Mouse (Mus musculus): ENCODE measurements around the gene Nsmce3. TPM values are rescaled to one million over a fixed set of nuclear protein-coding genes. Genes with fewer than 3 reads are reported as not detected.

Nsmce3 gene
- total and polyA plus RNA-seq, 3 experiments: 6.4 to 9.1 (median 7.7) TPM

GRCm38 (mm10) chr7:64884187-64884862 lies 11.5 kb upstream of the Nsmce3 start:
- H3K9ac ChIP-seq (ENCODE audit: insufficient read depth, low read depth): no peak overlapping the region
- H3K4me1 ChIP-seq (ENCODE audit: control insufficient read depth in 1 of 2, insufficient read depth in 2 of 2): peaks cover 0 to 9% of the 10 kb centered on the region in 2 experiments; a peak in 3 of 4 replicates
- no peaks in the 10 kb centered on the region for H3K79me2 ChIP-seq (replicated peaks; ENCODE audit: control insufficient read depth, extremely low read depth, insufficient read depth, poor library complexity, severe bottlenecking)
- no peak for TF ChIP-seq POLR2A (IDR thresholded peaks at IDR 0.05; ENCODE audit: low read depth, low read length)
- no peak for TF ChIP-seq JUN (IDR thresholded peaks at IDR 0.05; ENCODE audit: insufficient read depth, low read depth, low read length)
- no peak for TF ChIP-seq NRF1 (IDR thresholded peaks at IDR 0.05; ENCODE audit: low read depth, low read length)
- no peak for TF ChIP-seq ELF1 (IDR thresholded peaks at IDR 0.05; ENCODE audit: low read depth, low read length)
- TF ChIP-seq MAZ (IDR thresholded peaks at IDR 0.05; ENCODE audit: low read depth, low read length): no peak
- no peak for TF ChIP-seq UBTF (IDR thresholded peaks at IDR 0.05; ENCODE audit: low read depth, low read length)
- no peak for TF ChIP-seq USF1 (IDR thresholded peaks at IDR 0.05; ENCODE audit: low read depth, low read length)
- no peak for TF ChIP-seq ZC3H11A (IDR thresholded peaks at IDR 0.05; ENCODE audit: low read depth, low read length)
- TF ChIP-seq E2F4 (IDR thresholded peaks at IDR 0.05; ENCODE audit: insufficient replicate concordance, low read depth, low read length): no peak
- no peak for TF ChIP-seq TCF12 (IDR thresholded peaks at IDR 0.05; ENCODE audit: low read depth, low read length)
- no peak for TF ChIP-seq PAX5 (IDR thresholded peaks at IDR 0.05; ENCODE audit: low read length)
- no peak overlapping the region for H3K27ac ChIP-seq (ENCODE audit: insufficient read depth, low read depth)
- DNase-seq (ENCODE audit: extremely low read depth): no peak
- in situ Hi-C loops (cut with MboI; ENCODE audit: low pct_ligation_motif_present, low pct_unique_long_range_greater_than_20kb, low sequenced_read_pairs) (no loop called here), dilution Hi-C loops (cut with MboI; ENCODE audit: extremely low pct_ligation_motif_present, extremely low pct_unique_long_range_greater_than_20kb, low sequenced_read_pairs) (no loop called here)
- no peaks in the 10 kb centered on the region for H3K27me3 ChIP-seq (replicated peaks)
- no peaks in the 10 kb centered on the region for H3K36me3 ChIP-seq (replicated peaks in 1 of 2; ENCODE audit: control insufficient read depth in 1 of 2, insufficient read depth in 1 of 2, low read length in 1 of 2)
- no peak overlapping the region for H3K4me2 ChIP-seq (ENCODE audit: insufficient read depth, low read depth, poor library complexity, severe bottlenecking)
- H3K4me3 ChIP-seq (replicated peaks in 1 of 3; ENCODE audit: low read depth in 2 of 3, low read length in 2 of 3, poor library complexity in 1 of 3): no peak overlapping the region
- no peaks in the 10 kb centered on the region for H3K9me3 ChIP-seq (replicated peaks; ENCODE audit: low read length)

GRCm38 (mm10) chr7:64882243-64882642 lies 9.4 kb upstream of the Nsmce3 start:
- dilution Hi-C loops (cut with MboI; ENCODE audit: extremely low pct_ligation_motif_present, extremely low pct_unique_long_range_greater_than_20kb, low sequenced_read_pairs): no loop called here
- no peak for TF ChIP-seq RCOR1 (conservative IDR thresholded peaks at IDR 0.05; ENCODE audit: low read depth, low read length)
- TF ChIP-seq JUN (IDR thresholded peaks at IDR 0.05; ENCODE audit: insufficient read depth, low read depth, low read length): no peak
- no peak for TF ChIP-seq SMC3 (IDR thresholded peaks at IDR 0.05; ENCODE audit: low read depth, low read length)
- no peak for TF ChIP-seq MEF2A (IDR thresholded peaks at IDR 0.05; ENCODE audit: borderline replicate concordance, low read depth, low read length)
- TF ChIP-seq ZC3H11A (IDR thresholded peaks at IDR 0.05; ENCODE audit: low read depth, low read length): no peak
- TF ChIP-seq IRF4 (IDR thresholded peaks at IDR 0.05; ENCODE audit: low read depth, low read length): no peak
- no peak for TF ChIP-seq MAZ (IDR thresholded peaks at IDR 0.05; ENCODE audit: low read depth, low read length)
- TF ChIP-seq ZNF384 (IDR thresholded peaks at IDR 0.05; ENCODE audit: low read depth, low read length): no peak
- TF ChIP-seq CHD1 (IDR thresholded peaks at IDR 0.05; ENCODE audit: low read depth, low read length): no peak
- TF ChIP-seq ZKSCAN1 (IDR thresholded peaks at IDR 0.05; ENCODE audit: borderline replicate concordance, low read depth, low read length): no peak
- no peak for TF ChIP-seq MAFK (IDR thresholded peaks at IDR 0.05; ENCODE audit: insufficient replicate concordance, low read length)
- no peak for TF ChIP-seq POLR2A (IDR thresholded peaks at IDR 0.05; ENCODE audit: low read depth, low read length)
- no peak for TF ChIP-seq BHLHE40 (IDR thresholded peaks at IDR 0.05; ENCODE audit: low read depth, low read length)
- no peak for TF ChIP-seq KAT2A (IDR thresholded peaks at IDR 0.05; ENCODE audit: insufficient replicate concordance, low read length)
- no peak for TF ChIP-seq EP300 (IDR thresholded peaks at IDR 0.05; ENCODE audit: low read length)
- no peak for TF ChIP-seq ZMIZ1 (IDR thresholded peaks at IDR 0.05; ENCODE audit: low read depth, low read length)
- TF ChIP-seq TCF12 (IDR thresholded peaks at IDR 0.05; ENCODE audit: low read depth, low read length): no peak
- no peak for TF ChIP-seq CTCF (conservative IDR thresholded peaks at IDR 0.05 in 1 of 2, IDR thresholded peaks at IDR 0.05 in 1 of 2; ENCODE audit: low read depth in 2 of 2, low read length in 2 of 2)
- H3K9me3 ChIP-seq (replicated peaks; ENCODE audit: low read length): no peaks in the 10 kb centered on the region

More at GRCm38 (mm10) chr7:64882243-64882642, 9.4 kb upstream of the Nsmce3 start:
- Histone ChIP-seq H3K4me2 (ENCODE audit: insufficient read depth, low read depth, poor library complexity, severe bottlenecking) (no peak overlapping the region), H3K9ac (ENCODE audit: insufficient read depth, low read depth) (no peak overlapping the region), H3K36me3 (replicated peaks in 1 of 2; ENCODE audit: control insufficient read depth in 1 of 2, insufficient read depth in 1 of 2, low read length in 1 of 2) (no peaks in the 10 kb centered on the region), H3K79me2 (replicated peaks; ENCODE audit: control insufficient read depth, extremely low read depth, insufficient read depth, poor library complexity, severe bottlenecking) (no peaks in the 10 kb centered on the region), H3K27me3 (replicated peaks) (no peaks in the 10 kb centered on the region), H3K4me3 (replicated peaks in 1 of 3; ENCODE audit: low read depth in 2 of 3, low read length in 2 of 3, poor library complexity in 1 of 3) (no peak overlapping the region), H3K4me1 (ENCODE audit: control insufficient read depth in 1 of 2, insufficient read depth in 2 of 2) (peaks cover 0 to 9% of the 10 kb centered on the region in 2 experiments; a peak in 3 of 4 replicates), H3K27ac (ENCODE audit: insufficient read depth, low read depth) (no peak overlapping the region)
- in situ Hi-C loops (cut with MboI; ENCODE audit: low pct_ligation_motif_present, low pct_unique_long_range_greater_than_20kb, low sequenced_read_pairs): no loop called here
- no peak for DNase-seq (ENCODE audit: extremely low read depth)
